Mouse (Mus musculus): ENCODE measurements around the gene Hist1h2bg. TPM values are rescaled to one million over a fixed set of nuclear protein-coding genes. Genes with fewer than 3 reads are reported as not detected.
A peak's percentile ranks its signal among the peaks of the same experiment; 100 is the strongest.
"Not testable (repeated sequence)": the region's sequence is repeated elsewhere in the genome, so short reads cannot be mapped to it uniquely, and the experiment has no call there.

Hist1h2bg gene
- polyA plus RNA-seq, 1 experiment, result 9.8 TPM

DNA sequence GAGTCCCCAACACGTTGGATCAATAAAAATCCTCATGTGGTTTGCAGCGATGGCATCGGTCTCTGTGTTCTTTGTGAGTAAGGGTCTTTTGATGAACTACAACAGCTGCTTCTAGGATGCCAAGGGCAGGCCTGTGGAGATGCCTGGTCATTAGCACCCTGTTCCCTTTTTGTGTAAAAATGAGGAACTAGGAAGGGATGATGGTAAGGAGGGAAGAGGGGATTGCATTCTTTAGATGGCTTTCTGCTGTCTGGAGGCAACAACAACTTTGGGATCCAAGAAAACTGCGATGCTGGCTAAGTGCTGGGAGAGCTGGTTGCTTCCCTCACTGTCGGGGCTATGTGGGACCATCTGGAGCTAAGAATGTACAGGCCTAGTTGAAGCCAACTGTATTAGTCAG lies 32.9 kb upstream of the Hist1h2bg start:
- peaks cover 21% of the 10 kb centered on the region for H3K4me1 ChIP-seq (ENCODE audit: control insufficient read depth, insufficient read depth, low read length)
- H3K27ac ChIP-seq (ENCODE audit: insufficient read depth, low read depth, low read length), result peak overlapping the region; percentile 63
- no peak overlapping the region for H3K4me3 ChIP-seq (ENCODE audit: insufficient read depth, low read length)
- no peak for TF ChIP-seq CTCF (IDR thresholded peaks at IDR 0.05; ENCODE audit: low read depth, low read length)
- no peak for TF ChIP-seq POLR2A (IDR thresholded peaks at IDR 0.05; ENCODE audit: borderline replicate concordance, low read depth, low read length)

- H3K4me1 ChIP-seq (ENCODE audit: control insufficient read depth, insufficient read depth, low read length), result peaks cover 21% of the 10 kb centered on the region
- H3K4me3 ChIP-seq (ENCODE audit: insufficient read depth, low read length); H3K27ac ChIP-seq (ENCODE audit: insufficient read depth, low read depth, low read length): not testable (repeated sequence)
Observed at GRCm38 (mm10) chr13:23539821-23540220, 31.4 kb upstream of the Hist1h2bg start.

DNA sequence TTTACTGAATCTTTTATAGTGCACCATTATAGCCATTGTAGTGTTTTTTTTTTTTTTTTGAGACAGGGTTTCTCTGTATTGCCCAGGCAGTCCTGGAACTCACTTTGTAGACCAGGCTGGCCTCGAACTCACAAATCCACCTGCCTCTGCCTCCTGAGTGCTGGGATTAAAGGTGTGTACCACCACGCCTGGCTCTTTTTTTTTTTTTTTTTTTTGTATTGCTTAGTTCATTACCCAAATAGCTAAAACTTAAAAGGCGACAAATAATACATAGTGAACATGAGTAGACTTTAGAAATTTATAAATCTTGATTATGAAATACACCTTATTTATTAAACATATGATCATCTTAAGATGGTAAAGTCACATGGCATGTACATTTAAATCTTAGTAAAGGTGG lies 29.7 kb upstream of the Hist1h2bg start:
- H3K27ac ChIP-seq (ENCODE audit: insufficient read depth, low read depth, low read length), result no peak overlapping the region
- TF ChIP-seq POLR2A (IDR thresholded peaks at IDR 0.05; ENCODE audit: borderline replicate concordance, low read depth, low read length), result no peak
- TF ChIP-seq CTCF (IDR thresholded peaks at IDR 0.05; ENCODE audit: low read depth, low read length), result no peak
- H3K4me3 ChIP-seq (ENCODE audit: insufficient read depth, low read length), result no peak overlapping the region
- peaks cover 20% of the 10 kb centered on the region for H3K4me1 ChIP-seq (ENCODE audit: control insufficient read depth, insufficient read depth, low read length)

DNA sequence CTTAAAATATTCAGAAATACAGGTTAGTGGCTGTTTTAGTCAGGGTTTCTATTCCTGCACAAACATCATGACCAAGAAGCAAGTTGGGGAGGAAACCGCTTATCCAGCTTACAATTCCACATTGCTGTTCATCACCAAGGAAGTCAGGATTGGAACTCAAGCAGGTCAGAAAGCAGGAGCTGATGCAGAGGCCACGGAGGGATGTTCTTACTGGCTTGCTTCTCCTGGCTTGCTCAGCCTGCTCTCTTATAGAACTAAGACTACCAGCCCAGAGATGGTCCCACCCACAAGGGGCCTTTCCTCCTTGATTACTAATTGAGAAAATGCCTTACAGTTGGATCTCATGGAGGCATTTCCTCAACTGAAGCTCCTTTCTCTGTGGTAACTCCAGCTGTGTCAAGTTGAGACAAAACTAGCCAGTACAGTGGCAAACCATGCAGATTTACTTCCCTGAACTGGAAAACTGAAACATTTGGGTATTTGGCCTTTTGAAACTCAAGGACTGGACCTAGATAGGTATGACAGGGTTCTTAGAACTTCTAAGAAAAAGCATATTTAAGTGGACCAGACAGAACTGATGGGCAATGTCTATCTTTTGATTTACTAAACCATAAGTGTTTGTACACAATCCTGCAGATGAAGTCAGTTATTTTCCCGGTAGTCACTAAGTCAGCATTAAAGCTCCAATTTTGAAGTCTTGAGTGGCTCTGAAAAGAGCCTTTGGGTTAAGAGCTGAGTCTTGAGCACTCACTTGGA lies 28.8 kb upstream of the Hist1h2bg start:
- peak overlapping the region; percentile 73 for H3K27ac ChIP-seq (ENCODE audit: insufficient read depth, low read depth, low read length)
- H3K4me3 ChIP-seq (ENCODE audit: insufficient read depth, low read length), result peak overlapping the region; percentile 54
- peaks cover 16% of the 10 kb centered on the region for H3K4me1 ChIP-seq (ENCODE audit: control insufficient read depth, insufficient read depth, low read length)

DNA sequence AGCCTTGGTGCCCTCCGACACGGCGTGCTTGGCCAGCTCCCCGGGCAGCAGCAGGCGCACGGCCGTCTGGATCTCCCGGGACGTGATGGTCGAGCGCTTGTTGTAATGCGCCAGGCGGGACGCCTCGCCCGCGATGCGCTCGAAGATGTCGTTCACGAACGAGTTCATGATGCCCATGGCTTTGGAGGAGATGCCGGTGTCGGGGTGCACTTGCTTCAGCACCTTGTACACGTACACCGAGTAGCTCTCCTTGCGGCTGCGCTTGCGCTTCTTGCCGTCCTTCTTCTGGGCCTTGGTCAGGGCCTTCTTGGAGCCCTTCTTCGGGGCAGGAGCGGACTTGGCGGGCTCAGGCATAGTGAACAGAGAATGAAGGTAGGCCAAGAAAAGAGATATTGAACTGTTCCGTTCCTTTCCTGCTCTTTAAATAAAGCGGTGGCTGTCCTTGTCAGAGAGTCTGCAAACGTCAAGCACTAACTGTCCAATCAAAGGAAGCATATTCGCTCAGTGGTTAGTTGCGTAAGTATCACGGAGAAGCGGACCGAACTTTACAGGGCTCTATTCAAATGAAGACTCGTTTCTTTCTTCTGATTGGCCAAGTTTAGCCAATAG lies 28.1 kb upstream of the Hist1h2bg start, which contains the start of gene Hist1h2bh:
Gene Hist1h2bh, minus strand, starts transcription at position 394 of the 609 bp plus-strand sequence.
- Histone ChIP-seq H3K4me3 (ENCODE audit: insufficient read depth, low read length) (peak within 1 kb of the TSS; percentile 54), H3K27ac (ENCODE audit: insufficient read depth, low read depth, low read length) (peak within 1 kb of the TSS; percentile 88), H3K4me1 (ENCODE audit: control insufficient read depth, insufficient read depth, low read length) (peaks cover 11% of the 10 kb centered on the region)

DNA sequence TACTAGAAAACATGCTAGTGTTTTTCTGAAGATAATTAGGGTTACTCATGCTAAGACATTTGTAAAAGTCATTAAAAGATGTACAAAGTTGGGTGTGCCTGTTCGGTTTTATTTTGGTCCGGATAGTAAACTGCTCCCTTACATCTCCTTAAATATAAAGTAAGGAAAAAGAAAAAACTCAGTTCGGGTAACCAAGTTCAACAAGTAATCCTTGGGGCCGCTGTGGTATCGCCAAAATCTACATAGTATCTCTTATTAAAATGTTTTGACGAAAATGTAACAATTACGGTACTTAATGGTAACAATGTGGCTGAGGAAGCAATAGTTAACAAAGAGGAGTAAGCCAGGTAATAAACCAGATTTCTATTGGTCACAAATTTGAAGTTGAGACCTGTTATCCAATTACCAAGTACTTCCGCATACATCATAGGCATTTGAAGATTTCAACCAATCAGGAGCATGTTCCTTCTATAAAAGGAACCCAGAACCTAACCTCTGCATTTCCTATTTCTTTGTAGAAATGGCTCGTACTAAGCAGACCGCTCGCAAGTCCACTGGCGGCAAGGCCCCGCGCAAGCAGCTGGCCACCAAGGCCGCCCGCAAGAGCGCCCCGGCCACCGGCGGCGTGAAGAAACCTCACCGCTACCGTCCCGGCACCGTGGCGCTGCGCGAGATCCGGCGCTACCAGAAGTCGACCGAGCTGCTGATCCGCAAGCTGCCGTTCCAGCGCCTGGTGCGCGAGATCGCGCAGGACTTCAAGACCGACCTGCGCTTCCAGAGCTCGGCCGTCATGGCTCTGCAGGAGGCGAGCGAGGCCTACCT lies 27.0 kb upstream of the Hist1h2bg start, which contains the start of gene Hist1h3f:
Gene Hist1h3f, plus strand, starts transcription at position 88 of the 822 bp plus-strand sequence.
- Histone ChIP-seq H3K27ac (ENCODE audit: insufficient read depth, low read depth, low read length) (peak within 1 kb of the TSS; percentile 88), H3K4me3 (ENCODE audit: insufficient read depth, low read length) (peak within 1 kb of the TSS; percentile 63), H3K4me1 (ENCODE audit: control insufficient read depth, insufficient read depth, low read length) (peaks cover 3% of the 10 kb centered on the region)
- no peak for TF ChIP-seq CTCF (IDR thresholded peaks at IDR 0.05; ENCODE audit: low read depth, low read length)
- 0 out of 2 replicates have a peak, but pooled peaks have one; percentile 67 for TF ChIP-seq POLR2A (IDR thresholded peaks at IDR 0.05; ENCODE audit: borderline replicate concordance, low read depth, low read length)

- H3K4me1 ChIP-seq (ENCODE audit: control insufficient read depth, insufficient read depth, low read length), result not testable (repeated sequence)
- Histone ChIP-seq H3K4me3 (ENCODE audit: insufficient read depth, low read length) (peak overlapping the region; percentile 63), H3K27ac (ENCODE audit: insufficient read depth, low read depth, low read length) (peak overlapping the region; percentile 71)
Observed at GRCm38 (mm10) chr13:23544787-23545120, 26.4 kb upstream of the Hist1h2bg start.

- TF ChIP-seq POLR2A (IDR thresholded peaks at IDR 0.05; ENCODE audit: borderline replicate concordance, low read depth, low read length) (no peak), CTCF (IDR thresholded peaks at IDR 0.05; ENCODE audit: low read depth, low read length) (no peak)
- Histone ChIP-seq H3K4me3 (ENCODE audit: insufficient read depth, low read length) (no peak overlapping the region), H3K27ac (ENCODE audit: insufficient read depth, low read depth, low read length) (no peak overlapping the region), H3K4me1 (ENCODE audit: control insufficient read depth, insufficient read depth, low read length) (peaks cover 6% of the 10 kb centered on the region)
Observed at GRCm38 (mm10) chr13:23546694-23547093, 24.5 kb upstream of the Hist1h2bg start.

DNA sequence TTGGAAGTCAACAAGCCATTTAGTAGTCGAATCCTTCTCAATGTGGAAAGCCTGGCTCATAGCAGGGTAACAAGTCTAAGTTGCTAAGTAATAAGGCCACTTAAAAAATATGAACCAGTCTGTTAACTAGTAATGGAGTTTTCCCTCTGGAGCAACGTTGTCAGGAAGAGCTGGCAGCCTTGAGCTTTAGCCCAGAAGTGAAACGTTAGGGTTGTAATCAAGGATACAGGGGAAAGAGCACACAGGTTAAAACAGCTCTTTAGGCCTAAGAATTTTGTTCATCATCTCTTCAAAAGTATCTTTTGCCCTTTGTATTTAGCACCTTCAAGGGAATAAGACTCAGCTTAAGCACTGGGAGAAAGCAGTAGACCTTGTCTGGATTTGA lies 20.4 kb upstream of the Hist1h2bg start:
- H3K4me3 ChIP-seq (ENCODE audit: insufficient read depth, low read length), result peak overlapping the region; percentile 58
- no peak for TF ChIP-seq POLR2A (IDR thresholded peaks at IDR 0.05; ENCODE audit: borderline replicate concordance, low read depth, low read length)
- no peak for TF ChIP-seq CTCF (IDR thresholded peaks at IDR 0.05; ENCODE audit: low read depth, low read length)
- H3K4me1 ChIP-seq (ENCODE audit: control insufficient read depth, insufficient read depth, low read length), result peaks cover 12% of the 10 kb centered on the region
- H3K27ac ChIP-seq (ENCODE audit: insufficient read depth, low read depth, low read length), result peak overlapping the region; percentile 77

DNA sequence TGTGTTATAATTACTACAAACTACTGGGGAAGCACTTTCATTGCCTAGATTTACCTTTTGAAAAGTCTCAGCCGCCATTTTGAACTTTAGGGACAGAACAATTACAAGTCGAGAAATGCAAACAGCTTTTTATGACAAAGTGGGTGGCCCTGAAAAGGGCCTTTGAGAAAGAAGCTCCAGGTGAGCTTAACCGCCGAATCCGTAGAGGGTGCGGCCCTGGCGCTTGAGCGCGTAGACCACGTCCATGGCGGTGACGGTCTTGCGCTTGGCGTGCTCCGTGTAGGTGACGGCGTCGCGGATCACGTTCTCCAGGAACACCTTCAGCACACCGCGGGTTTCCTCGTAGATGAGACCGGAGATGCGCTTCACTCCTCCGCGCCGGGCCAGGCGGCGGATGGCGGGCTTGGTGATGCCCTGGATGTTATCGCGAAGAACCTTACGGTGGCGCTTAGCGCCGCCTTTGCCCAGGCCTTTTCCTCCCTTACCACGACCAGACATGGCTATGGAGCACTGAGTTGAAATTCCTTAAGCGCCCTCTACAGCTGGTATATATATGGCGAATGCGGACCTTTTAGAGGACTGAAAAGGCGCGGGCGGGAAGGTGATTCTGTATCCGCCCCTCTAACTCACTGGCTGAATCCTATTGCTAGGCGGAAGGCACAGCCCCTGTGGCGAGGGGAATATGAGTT lies 19.9 kb upstream of the Hist1h2bg start, which contains the start of gene Hist1h4f:
Gene Hist1h4f, minus strand, starts transcription at position 503 of the 689 bp plus-strand sequence.
- peak within 1 kb of the TSS; percentile 77 for H3K27ac ChIP-seq (ENCODE audit: insufficient read depth, low read depth, low read length)
- peak within 1 kb of the TSS; percentile 58 for H3K4me3 ChIP-seq (ENCODE audit: insufficient read depth, low read length)
- TF ChIP-seq POLR2A (IDR thresholded peaks at IDR 0.05; ENCODE audit: borderline replicate concordance, low read depth, low read length), result peak; percentile 87
- H3K4me1 ChIP-seq (ENCODE audit: control insufficient read depth, insufficient read depth, low read length), result peaks cover 11% of the 10 kb centered on the region
